16 mouse cellular contexts compared by ENCODE assay signal in the genomic region with DNA sequence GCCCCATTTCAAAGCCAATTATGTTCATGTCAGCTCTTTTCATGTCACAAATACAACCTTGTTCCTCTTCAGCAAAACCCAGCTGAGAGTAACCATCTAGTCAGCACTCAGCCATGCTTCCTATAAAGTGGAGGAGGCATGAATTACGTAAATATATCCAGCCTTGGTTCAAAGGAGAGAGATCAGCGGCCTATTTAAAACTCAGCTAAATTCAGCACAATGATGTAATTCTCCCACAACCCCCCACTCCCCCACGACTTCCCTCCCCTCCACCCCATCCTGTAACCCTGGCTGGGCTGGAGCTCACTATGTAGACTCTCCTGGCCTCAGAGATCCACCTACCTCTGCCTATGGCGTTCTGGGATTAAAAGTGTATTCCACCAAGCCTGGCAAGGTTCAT. TPM values are rescaled to one million over a fixed set of nuclear protein-coding genes. Genes with fewer than 3 reads are reported as not detected.
DNase-seq lines count a peak whose midpoint lies in the region; ATAC-seq and TF ChIP-seq lines count a peak whose summit lies in the region.
"Had no signal": no experiment of that assay in that cellular context is flagged by ENCODE, and none has a peak within 500 bp of the region (broad histone marks: within the 10 kb centered on the region; RNA-seq: fewer than 3 reads in every experiment).

No protein-coding gene starts in this region.

- DNase-seq in gastrocnemius, adult 2 months = peak; percentile 53
- DNase-seq in gastrocnemius, postnatal 14 days = no peak
- peak; percentile 55 for DNase-seq in lung, postnatal 0 days (ENCODE audit: low spot score)
- no peak for DNase-seq in lung, postnatal 36 days
- no peak for DNase-seq in cerebellum, postnatal 36 days
- DNase-seq in adrenal gland, adult (ENCODE audit: inconsistent age in 2 of 2, low spot score in 1 of 2) = no peak
- DNase-seq: adrenal gland, adult 8-10 months; cerebellum, adult 18-20 months had no signal

- peak overlapping the region; percentile 88 for H3K27ac ChIP-seq in gastrocnemius, adult 2 months
- H3K27ac ChIP-seq in lung, postnatal 0 days (ENCODE audit: low read length) = no peak overlapping the region
- H3K27ac ChIP-seq in intestine, embryonic 16.5 days (ENCODE audit: low read length) = 0 out of 2 replicates have a peak overlapping the region, but pooled peaks have one; percentile 12
- H3K27ac ChIP-seq: embryonic facial prominence, embryonic 12.5 days had no signal

- peaks cover 4% of the 10 kb centered on the region; the same call in 1 of the 2 replicates for H3K36me3 ChIP-seq in lung, postnatal 0 days (ENCODE audit: insufficient read depth, low read length)
- peaks cover 2% of the 10 kb centered on the region; the same call in 1 of the 2 replicates for H3K36me3 ChIP-seq in intestine, embryonic 16.5 days (ENCODE audit: control insufficient read depth, insufficient read depth, low read length)

- H3K4me1 ChIP-seq in lung, postnatal 0 days (ENCODE audit: insufficient read depth, low read depth, low read length) = no peaks in the 10 kb centered on the region
- no peaks in the 10 kb centered on the region for H3K4me1 ChIP-seq in intestine, embryonic 16.5 days (ENCODE audit: control insufficient read depth, insufficient read depth, low read length)
- H3K4me1 ChIP-seq: embryonic facial prominence, embryonic 12.5 days had no signal

- no peak overlapping the region for H3K9ac ChIP-seq in lung, postnatal 0 days (replicated peaks; ENCODE audit: low read depth)
- H3K9ac ChIP-seq in intestine, embryonic 16.5 days (ENCODE audit: low read depth, low read length) = no peak overlapping the region
- H3K9ac ChIP-seq: embryonic facial prominence, embryonic 12.5 days had no signal

- peak; percentile 74 for ATAC-seq in lung, postnatal 0 days
- 0 out of 2 replicates have a peak, but pooled peaks have one; percentile 27 for ATAC-seq in intestine, embryonic 16.5 days
- no peak for ATAC-seq in inflammation-experienced regulatory T-cells, adult 6 months
- ATAC-seq: CD4-positive, CD25-positive, alpha-beta regulatory T cell, adult 4 months; forebrain, embryonic 16.5 days; Patski had no signal

- no peak for TF ChIP-seq EP300 in lung, postnatal 0 days (IDR thresholded peaks at IDR 0.05)

- H3K27me3 ChIP-seq in lung, postnatal 0 days (replicated peaks; ENCODE audit: insufficient read depth, low read length) = no peaks in the 10 kb centered on the region
- H3K27me3 ChIP-seq in intestine, embryonic 16.5 days (replicated peaks; ENCODE audit: control insufficient read depth, insufficient read depth, low read length) = no peaks in the 10 kb centered on the region
- H3K27me3 ChIP-seq: embryonic facial prominence, embryonic 12.5 days; Patski had no signal

- no peaks in the 10 kb centered on the region for H3K9me3 ChIP-seq in lung, postnatal 0 days (ENCODE audit: low read length)
- no peaks in the 10 kb centered on the region for H3K9me3 ChIP-seq in intestine, embryonic 16.5 days (ENCODE audit: control insufficient read depth, low read length)
- H3K9me3 ChIP-seq: embryonic facial prominence, embryonic 12.5 days had no signal

- peak overlapping the region; percentile 32; the same call in 1 of the 2 replicates for H3K4me3 ChIP-seq in gastrocnemius, adult 2 months
- H3K4me3 ChIP-seq in lung, postnatal 0 days (ENCODE audit: low read depth, low read length) = no peak overlapping the region
- no peak overlapping the region for H3K4me3 ChIP-seq in intestine, embryonic 16.5 days (ENCODE audit: low read length)
- H3K4me3 ChIP-seq: embryonic facial prominence, embryonic 12.5 days had no signal

- 36% methylated on average over 4 of the region's 4 CpGs for WGBS in lung, postnatal 0 days
- WGBS in intestine, embryonic 16.5 days = 43% methylated on average over 4 of the region's 4 CpGs

- intact Hi-C loops in gastrocnemius, adult 2 months (cut with DNase I) = no loop called here
- intact Hi-C loops in gastrocnemius, postnatal 14 days (cut with DNase I; ENCODE audit: low total_unique reads) = no loop called here

- TF ChIP-seq CTCF in gastrocnemius, adult 2 months (IDR thresholded peaks at IDR 0.05) = no peak
- TF ChIP-seq CTCF in lung, postnatal 0 days (IDR thresholded peaks at IDR 0.05) = no peak

- H3K4me2 ChIP-seq in lung, postnatal 0 days (replicated peaks; ENCODE audit: low read depth, low read length) = no peak overlapping the region
- H3K4me2 ChIP-seq in intestine, embryonic 16.5 days (ENCODE audit: low read depth, low read length) = no peak overlapping the region
- H3K4me2 ChIP-seq: embryonic facial prominence, embryonic 12.5 days; liver, embryonic 11.5 days; midbrain, embryonic 11.5 days had no signal

RNA-seq across cellular contexts. Expression of a gene that starts 32.0 kb away (rescaled TPM):
- not detected for total RNA-seq in gastrocnemius, adult 2 months (2021)
- under 1 TPM in 1 of 2 experiments, not detected in 1; 0.33 TPM for total RNA-seq in gastrocnemius, postnatal 14 days (2021)
- polyA plus RNA-seq in lung, postnatal 0 days (2015; fragmentation: Nextera tagmentation; extraction: Ambion mirVana) = 6.8 and 6.9 TPM in 2 replicates
- 0.54 and 0.56 TPM in 2 replicates for polyA plus RNA-seq in intestine, embryonic 16.5 days (2015; fragmentation: Nextera tagmentation; extraction: Ambion mirVana)
- polyA plus RNA-seq in inflammation-experienced regulatory T-cells, adult 6 months (2017; shearing (Covaris generic)) = not detected
- polyA plus RNA-seq: CD4-positive, CD25-positive, alpha-beta regulatory T cell, adult 4 months; liver, embryonic 11.5 days had no signal

RNA-seq across cellular contexts. Expression of a gene that starts 34.8 kb away (rescaled TPM):
- total RNA-seq in gastrocnemius, adult 2 months (2021) = 10 to 100 TPM; 14.2 to 17.0 TPM
- total RNA-seq in gastrocnemius, postnatal 14 days (2021) = 10 to 100 TPM; 13.1 to 13.5 TPM
- 12.9 and 18.3 TPM in 2 replicates for polyA plus RNA-seq in lung, postnatal 0 days (2015; fragmentation: Nextera tagmentation; extraction: Ambion mirVana)
- 33.5 and 37.2 TPM in 2 replicates for polyA plus RNA-seq in intestine, embryonic 16.5 days (2015; fragmentation: Nextera tagmentation; extraction: Ambion mirVana)
- polyA plus RNA-seq in inflammation-experienced regulatory T-cells, adult 6 months (2017; shearing (Covaris generic)) = 10 to 100 TPM; 29.1 to 38.2 (median 37.8) TPM

RNA-seq across cellular contexts. Expression of a gene that starts 35.6 kb away (rescaled TPM):
- total RNA-seq in gastrocnemius, adult 2 months (2021) = 10 to 100 TPM; 80.2 to 81.9 TPM
- 10 to 100 TPM; 52.0 to 56.4 TPM for total RNA-seq in gastrocnemius, postnatal 14 days (2021)
- 90.8 TPM in 2 replicates for polyA plus RNA-seq in lung, postnatal 0 days (2015; fragmentation: Nextera tagmentation; extraction: Ambion mirVana)
- 134 and 158 TPM in 2 replicates for polyA plus RNA-seq in intestine, embryonic 16.5 days (2015; fragmentation: Nextera tagmentation; extraction: Ambion mirVana)
- 100 to 1,000 TPM; 169 to 206 (median 171) TPM for polyA plus RNA-seq in inflammation-experienced regulatory T-cells, adult 6 months (2017; shearing (Covaris generic))

RNA-seq across cellular contexts. Expression of a gene that starts 37.8 kb away (rescaled TPM):
- 10 to 100 TPM; 33.7 to 50.1 TPM for total RNA-seq in gastrocnemius, adult 2 months (2021)
- total RNA-seq in gastrocnemius, postnatal 14 days (2021) = 10 to 100 TPM; 25.7 to 33.6 TPM
- 22.0 and 25.1 TPM in 2 replicates for polyA plus RNA-seq in lung, postnatal 0 days (2015; fragmentation: Nextera tagmentation; extraction: Ambion mirVana)
- polyA plus RNA-seq in intestine, embryonic 16.5 days (2015; fragmentation: Nextera tagmentation; extraction: Ambion mirVana) = 89.5 and 93.9 TPM in 2 replicates
- polyA plus RNA-seq in inflammation-experienced regulatory T-cells, adult 6 months (2017; shearing (Covaris generic)) = 1 to 10 TPM; 6.8 to 8.7 (median 8.5) TPM

Comparison
In these comparisons a context has a peak if more than half of its experiments do, and no peak if none do; other contexts are left out.
1. DNase-seq: peak in gastrocnemius, adult 2 months (single experiment) and lung, postnatal 0 days (single experiment); none in gastrocnemius, postnatal 14 days (single experiment), lung, postnatal 36 days (single experiment), cerebellum, postnatal 36 days (0 of 2) and adrenal gland, adult (0 of 2).